Mouse (Mus musculus) C3H10T1/2 (cell line): Measurements from ENCODE around the gene Mynn. TPM values are rescaled to one million over a fixed set of nuclear protein-coding genes. Genes with fewer than 3 reads are reported as not detected.

ENCODE experiments used
- polyA plus RNA-seq, 2 experiments: library from polyadenylated mRNA; unstranded; fragments of >200 nt; fragmentation: generic; extraction: Trizol; gene quantifications; one replicate each; pipeline ENCODE4 v1.2.1; 2012; ENCODE audit warnings: missing spikeins in 2 of 2

Mynn gene
- polyA plus RNA-seq, result 1 to 10 TPM in 1 of 2 experiments, under 1 TPM in 1; 0.19 to 2.8 TPM

GRCm38 (mm10) chr3:30602065-30602739 is at the start of gene Mynn:
Gene Mynn (plus strand): TSS chr3:30602065.

GRCm38 (mm10) chr3:30599711-30600545 is 1.9 kb upstream of the Mynn start, which contains the start of gene Actrt3:
Gene Actrt3 (minus strand): TSS chr3:30599939.

GRCm38 (mm10) chr3:30644207-30644606 is 42.3 kb downstream of the Mynn start, which contains the start of gene Lrriq4:
Gene Lrriq4 (plus strand): TSS chr3:30644507.

DNA sequence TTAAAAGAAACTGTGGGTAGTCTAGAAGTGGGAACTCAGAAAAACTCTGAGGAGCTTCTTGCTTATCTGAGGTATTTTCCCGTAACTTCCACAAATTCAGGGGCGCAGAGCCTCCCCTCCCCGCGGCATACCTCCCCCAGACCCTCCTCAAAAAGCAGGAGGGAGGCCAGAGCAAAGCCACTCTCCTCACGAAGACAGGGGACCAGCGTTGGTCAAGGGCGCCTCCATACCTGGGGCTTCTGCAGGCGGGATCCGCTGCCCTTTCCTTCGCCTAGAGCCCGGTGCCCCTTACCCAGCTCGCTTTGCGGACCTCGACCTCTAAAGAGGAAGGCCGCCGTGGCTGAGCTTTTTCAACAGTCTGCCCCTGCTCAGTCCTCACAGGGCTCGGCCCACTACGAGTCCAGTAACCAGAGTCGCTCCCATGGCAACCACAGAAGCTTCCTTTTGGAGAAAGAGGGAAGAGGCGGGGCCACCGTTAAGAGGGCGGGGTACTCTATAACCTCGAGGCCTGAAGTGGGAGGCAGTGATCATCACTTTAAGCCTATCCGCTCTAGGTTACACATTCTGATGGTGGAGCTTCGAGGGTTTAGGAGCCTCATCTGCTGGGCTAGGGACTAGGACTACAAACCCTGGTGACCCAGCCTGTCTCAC is 45.7 kb downstream of the Mynn start, which contains the start of gene Lrrc34:
TSS of gene Lrrc34 (minus strand) at position 430 of the 651 bp plus-strand sequence.

Other genes with a start within 250 kb of the Mynn start
- gene Mecom, start 54.1 kb upstream of the Mynn start, polyA plus RNA-seq, result 10 to 100 TPM in 1 of 2 experiments, 1 to 10 TPM in 1; 1.8 to 20.0 TPM
- gene Actrt3, start 2.1 kb upstream of the Mynn start, polyA plus RNA-seq, result under 1 TPM; 0.01 to 0.04 TPM
- not detected for gene Lrriq4, start 42.4 kb downstream of the Mynn start, polyA plus RNA-seq
- not detected for gene Lrrc34, start 45.8 kb downstream of the Mynn start, polyA plus RNA-seq
- gene Lrrc31, start 97.8 kb downstream of the Mynn start, polyA plus RNA-seq, result not detected
- not detected for gene Samd7, start 144.2 kb downstream of the Mynn start, polyA plus RNA-seq
- 10 to 100 TPM in 1 of 2 experiments, 1 to 10 TPM in 1; 3.1 to 26.1 TPM for gene Sec62, start 190.8 kb downstream of the Mynn start, polyA plus RNA-seq